Mouse (Mus musculus): ENCODE results near the gene Lyrm9. TPM values are rescaled to one million over a fixed set of nuclear protein-coding genes. Genes with fewer than 3 reads are reported as not detected.

The Lyrm9 gene
- 71.8 and 140 TPM in 2 replicates for polyA plus RNA-seq (2015; fragmentation: Nextera tagmentation; extraction: Ambion mirVana)

GRCm38 (mm10) chr11:78826442-78827013 is at the start of gene Lyrm9:
TSS of gene Lyrm9 (plus strand) at chr11:78826584.

Other genes with a start within 250 kb of the Lyrm9 start
- gene Nlk, start 129.2 kb upstream of the Lyrm9 start, polyA plus RNA-seq (2015; fragmentation: Nextera tagmentation; extraction: Ambion mirVana) = 12.1 and 15.6 TPM in 2 replicates
- 73.8 and 92.7 TPM in 2 replicates for gene Ccnq, start 74.9 kb upstream of the Lyrm9 start, polyA plus RNA-seq (2015; fragmentation: Nextera tagmentation; extraction: Ambion mirVana)
- 0.30 and 0.48 TPM in 2 replicates for gene Nos2, start 94.2 kb downstream of the Lyrm9 start, polyA plus RNA-seq (2015; fragmentation: Nextera tagmentation; extraction: Ambion mirVana)
- gene Lgals9, start 158.4 kb downstream of the Lyrm9 start, polyA plus RNA-seq (2015; fragmentation: Nextera tagmentation; extraction: Ambion mirVana) = 80.5 and 84.7 TPM in 2 replicates